Comparison of ENCODE assay signal across 8 mouse cellular contexts in the genomic region with DNA sequence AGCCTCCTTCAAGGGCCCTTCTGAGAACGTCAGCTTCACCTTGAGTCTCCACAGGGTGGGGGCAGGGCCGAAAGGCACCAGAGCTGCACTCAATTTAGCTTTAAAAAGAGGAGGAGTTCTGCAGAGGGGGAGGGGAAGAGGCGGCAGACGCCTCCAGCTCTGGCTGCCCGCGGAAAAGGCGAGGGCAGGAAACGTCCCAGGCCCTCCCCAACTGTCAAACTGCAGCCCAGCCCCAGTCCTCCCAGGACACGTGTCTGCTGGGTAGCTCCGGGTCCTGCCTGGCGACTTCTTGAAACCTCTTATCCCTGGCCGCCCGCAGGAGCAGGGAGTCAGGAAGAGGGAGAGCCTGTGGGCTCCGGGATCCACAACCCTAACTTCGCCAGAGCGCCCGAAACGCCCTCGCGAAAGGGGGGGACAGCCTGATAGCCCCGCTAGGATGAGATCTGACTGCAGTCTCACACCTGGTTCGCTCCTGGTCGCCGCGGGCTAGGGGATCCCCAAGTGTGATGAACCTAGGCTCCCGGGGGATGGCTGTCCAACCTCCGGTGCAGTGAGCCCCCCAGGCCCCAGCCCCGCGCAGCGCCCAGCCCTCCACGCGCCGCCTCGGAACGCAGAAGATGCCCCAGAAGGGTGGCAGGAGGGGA. TPM values are rescaled to one million over a fixed set of nuclear protein-coding genes. Genes with fewer than 3 reads are reported as not detected.
DNase-seq lines count a peak whose midpoint lies in the region; ATAC-seq and TF ChIP-seq lines count a peak whose summit lies in the region.

No protein-coding gene starts in this region.

- no peak for TF ChIP-seq CTCF in liver, embryonic 14.5 days (IDR thresholded peaks at IDR 0.05; ENCODE audit: low read depth)
- TF ChIP-seq CTCF in testis, adult 2 months (IDR thresholded peaks at IDR 0.05; ENCODE audit: control insufficient read depth, insufficient read depth, insufficient replicate concordance, low read depth, low read length), result no peak

- peaks cover 30% of the 10 kb centered on the region for H3K4me1 ChIP-seq in forebrain, embryonic 15.5 days
- H3K4me1 ChIP-seq in liver, embryonic 14.5 days (replicated peaks; ENCODE audit: control insufficient read depth in 2 of 2, insufficient read depth in 2 of 2, low read length in 1 of 2), result peaks cover 0 to 13% of the 10 kb centered on the region in 2 experiments; a peak in 2 of 4 replicates
- 0 out of 2 replicates have a peak, but pooled peaks cover 5% of the 10 kb centered on the region for H3K4me1 ChIP-seq in neural tube, embryonic 12.5 days
- peaks cover 15% of the 10 kb centered on the region for H3K4me1 ChIP-seq in testis, adult 2 months (ENCODE audit: control insufficient read depth, insufficient read depth, low read length)

- TF ChIP-seq POLR2A in testis, adult 2 months (IDR thresholded peaks at IDR 0.05; ENCODE audit: control insufficient read depth, low read depth, low read length), result no peak

- H3K9ac ChIP-seq in forebrain, embryonic 15.5 days (replicated peaks), result peak overlapping the region; percentile 79
- peak overlapping the region; percentile 45 for H3K9ac ChIP-seq in liver, embryonic 14.5 days (replicated peaks)
- H3K9ac ChIP-seq in neural tube, embryonic 12.5 days, result peak overlapping the region; percentile 72

- DNase-seq in heart, postnatal 10 days, result peak; percentile 85
- DNase-seq in kidney, postnatal 25 days, result peak; percentile 68 to 85
- DNase-seq in liver, embryonic 14.5 days (ENCODE audit: low read depth in 3 of 3, low spot score in 3 of 3), result peak in 2 of 3 experiments; percentile 30 to 60

- TF ChIP-seq EP300 in liver, embryonic 14.5 days (IDR thresholded peaks at IDR 0.05; ENCODE audit: low read depth), result no peak

- WGBS in forebrain, embryonic 15.5 days, result under 1% methylated on average over 35 of the region's 35 CpGs
- 0% methylated on average over 35 of the region's 35 CpGs for WGBS in liver, embryonic 14.5 days (ENCODE audit: insufficient replicate concordance)
- under 1% methylated on average over 35 of the region's 35 CpGs for WGBS in neural tube, embryonic 12.5 days

- H3K36me3 ChIP-seq in forebrain, embryonic 15.5 days, result no peaks in the 10 kb centered on the region
- H3K36me3 ChIP-seq in liver, embryonic 14.5 days (replicated peaks; ENCODE audit: control insufficient read depth, insufficient read depth, low read depth), result no peaks in the 10 kb centered on the region
- no peaks in the 10 kb centered on the region for H3K36me3 ChIP-seq in neural tube, embryonic 12.5 days
- no peaks in the 10 kb centered on the region for H3K36me3 ChIP-seq in testis, adult 2 months (ENCODE audit: control insufficient read depth, insufficient read depth, low read length)

- H3K27me3 ChIP-seq in forebrain, embryonic 15.5 days, result no peaks in the 10 kb centered on the region
- H3K27me3 ChIP-seq in liver, embryonic 14.5 days (ENCODE audit: control insufficient read depth, insufficient read depth, low read length), result no peaks in the 10 kb centered on the region
- H3K27me3 ChIP-seq in neural tube, embryonic 12.5 days (replicated peaks), result no peaks in the 10 kb centered on the region
- no peaks in the 10 kb centered on the region for H3K27me3 ChIP-seq in testis, adult 2 months (ENCODE audit: control insufficient read depth, insufficient read depth, low read length)

- H3K27ac ChIP-seq in forebrain, embryonic 15.5 days (replicated peaks), result peak overlapping the region; percentile 84
- H3K27ac ChIP-seq in liver, embryonic 14.5 days, result no peak overlapping the region
- no peak overlapping the region for H3K27ac ChIP-seq in neural tube, embryonic 12.5 days
- no peak overlapping the region for H3K27ac ChIP-seq in testis, adult 2 months (ENCODE audit: control insufficient read depth, insufficient read depth, low read depth, low read length)

- intact Hi-C loops in heart, postnatal 10 days (cut with DNase I), result loop anchor here (2.0 to 5.0 kb wide), 2 partner anchors 37 to 50 kb away; no protein-coding TSS in a partner anchor

- peak; percentile 60 for ATAC-seq in CD4-positive, CD25-positive, alpha-beta regulatory T cell, adult 4 months
- ATAC-seq in cerebellum, adult (ENCODE audit: insufficient number of reproducible peaks, low FRiP score, low TSS enrichment), result peak; percentile 34; the same call in 1 of the 2 replicates
- peak; percentile 53 for ATAC-seq in forebrain, embryonic 15.5 days (replicated peaks)
- peak; percentile 75 for ATAC-seq in liver, embryonic 14.5 days (ENCODE audit: insufficient read depth)
- ATAC-seq in neural tube, embryonic 12.5 days (ENCODE audit: low FRiP score, low read depth), result peak; percentile 65

- peak overlapping the region; percentile 72 for H3K4me3 ChIP-seq in forebrain, embryonic 15.5 days
- peak overlapping the region; percentile 58 to 59 for H3K4me3 ChIP-seq in liver, embryonic 14.5 days (ENCODE audit: insufficient read depth in 1 of 2, low read depth in 2 of 2, low read length in 2 of 2)
- H3K4me3 ChIP-seq in neural tube, embryonic 12.5 days, result peak overlapping the region; percentile 67
- H3K4me3 ChIP-seq in testis, adult 2 months (ENCODE audit: control insufficient read depth, low read depth, low read length), result peak overlapping the region; percentile 67

- peak overlapping the region; percentile 97 for H3K4me2 ChIP-seq in forebrain, embryonic 15.5 days (replicated peaks)
- peak overlapping the region; percentile 93 for H3K4me2 ChIP-seq in liver, embryonic 14.5 days (ENCODE audit: low read depth)
- H3K4me2 ChIP-seq in neural tube, embryonic 12.5 days (replicated peaks), result peak overlapping the region; percentile 96

- H3K9me3 ChIP-seq in forebrain, embryonic 15.5 days, result no peaks in the 10 kb centered on the region
- no peaks in the 10 kb centered on the region for H3K9me3 ChIP-seq in liver, embryonic 14.5 days (ENCODE audit: control insufficient read depth, low read length)
- 0 out of 2 replicates have a peak, but pooled peaks cover 5% of the 10 kb centered on the region for H3K9me3 ChIP-seq in neural tube, embryonic 12.5 days

RNA-seq across cellular contexts. Expression of a gene that starts 0.9 kb away (rescaled TPM):
- not detected for polyA plus RNA-seq in CD4-positive, CD25-positive, alpha-beta regulatory T cell, adult 4 months (2017; shearing (Covaris generic))
- 14.0 and 14.4 TPM in 2 replicates for polyA plus RNA-seq in forebrain, embryonic 15.5 days (2015; fragmentation: Nextera tagmentation; extraction: Ambion mirVana)
- total RNA-seq in heart, postnatal 10 days (2021), result 10 to 100 TPM in 1 of 2 experiments, 1 to 10 TPM in 1; 8.3 to 11.1 TPM
- 0.69 and 0.98 TPM in 2 replicates for polyA plus RNA-seq in liver, embryonic 14.5 days (2012; rRNA removed)
- 1.1 and 1.2 TPM in 2 replicates for polyA plus RNA-seq in liver, embryonic 14.5 days (2014; fragmentation: Nextera tagmentation; extraction: Ambion mirVana)
- 3.9 and 5.6 TPM in 2 replicates for polyA plus RNA-seq in neural tube, embryonic 12.5 days (2016; fragmentation: Nextera tagmentation; extraction: Ambion mirVana)
- 0.28 and 0.81 TPM in 2 replicates for polyA plus RNA-seq in testis, adult 2 months (2012; rRNA removed)
